Mouse (Mus musculus) spleen, adult 2 months (tissue): ENCODE data around the gene St3gal5. TPM values are rescaled to one million over a fixed set of nuclear protein-coding genes. Genes with fewer than 3 reads are reported as not detected.

Experiments used
- DNase-seq, 2 experiments: peaks; one replicate each; pipeline versions ENCODE4 v3.0.0 to v3.0.0-alpha.2; 2012 to 2021; ENCODE audit warnings: low spot score in 2 of 2, low read depth in 1 of 2
- H3K27ac ChIP-seq: fragments of 200-500 bp; 2 replicates; pipeline ENCODE4 v1.5.1; 2012; ENCODE audit warnings: low read length, inconsistent platforms; ENCODE audit not compliant: insufficient read depth
- H3K27me3 ChIP-seq: fragments of 200-500 bp; 2 replicates; pipeline ENCODE4 v1.6.1; 2012; ENCODE audit warnings: mild to moderate bottlenecking, moderate library complexity, low read length, inconsistent platforms; ENCODE audit not compliant: control insufficient read depth, insufficient read depth
- H3K36me3 ChIP-seq: fragments of 200-500 bp; 2 replicates; pipeline ENCODE4 v1.6.1; 2012; ENCODE audit warnings: mild to moderate bottlenecking, low read length, inconsistent platforms; ENCODE audit not compliant: control insufficient read depth, insufficient read depth
- H3K4me1 ChIP-seq: fragments of 200-500 bp; 2 replicates; pipeline ENCODE4 v1.6.1; 2011; ENCODE audit warnings: inconsistent platforms; ENCODE audit not compliant: control insufficient read depth, insufficient read depth, insufficient read length
- H3K4me3 ChIP-seq: fragments of 200-500 bp; 2 replicates; pipeline ENCODE4 v1.5.1; 2011; ENCODE audit warnings: mild to moderate bottlenecking, inconsistent platforms; ENCODE audit not compliant: insufficient read depth, insufficient read length; ENCODE audit errors: extremely low read depth
- CTCF ChIP-seq: fragments of 200-500 bp; IDR thresholded peaks from 2 replicates; pipeline ENCODE4 v1.5.1; 2011; ENCODE audit warnings: mild to moderate bottlenecking, inconsistent platforms; ENCODE audit not compliant: insufficient read depth, insufficient read length, insufficient replicate concordance; ENCODE audit errors: extremely low read depth
- POLR2A ChIP-seq: fragments of 200-500 bp; IDR thresholded peaks from 2 replicates; pipeline ENCODE4 v1.6.1; 2011; ENCODE audit warnings: low read depth, low read length, inconsistent platforms
- WGBS: fragments of 180-500 bp; shearing (Covaris S2); methylation state at CpG from one replicate; pipeline ENCODE4 v1.1.7; 2018; 5-methylcytosine and 5-hydroxymethylcytosine counted together
- polyA plus RNA-seq: library from polyadenylated mRNA; depleted of rRNA; stranded (reverse); fragments of >200 nt; gene quantifications from 2 replicates; pipeline ENCODE4 v1.2.3, GENCODE M21; 2012

Gene St3gal5
- polyA plus RNA-seq, 1 experiment = 48.1 TPM

DNA sequence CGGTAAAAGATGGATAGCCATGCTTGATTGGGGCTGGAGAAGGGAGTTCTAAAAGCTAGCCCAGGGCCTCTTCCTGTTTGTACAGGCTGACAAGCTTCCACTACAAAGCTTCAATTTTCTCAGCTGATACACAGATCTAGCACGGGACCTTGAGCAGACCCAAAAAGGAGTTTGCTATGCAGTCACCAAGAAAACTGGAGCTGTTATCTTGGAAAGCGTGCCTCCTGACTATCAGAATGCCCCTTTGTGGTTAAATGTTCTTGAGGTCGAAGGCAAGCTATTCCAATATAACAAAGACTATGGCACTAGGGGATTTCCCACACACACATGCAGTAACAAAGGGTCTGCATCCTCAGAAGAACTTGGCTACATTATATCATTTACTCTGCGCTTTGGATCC lies 1.2 kb upstream of the St3gal5 start:
- TF ChIP-seq CTCF = no peak
- no peak for TF ChIP-seq POLR2A
- DNase-seq = no peak
- no peaks in the 10 kb centered on the region for H3K36me3 ChIP-seq
- WGBS = 54% methylated on average over 5 of the region's 5 CpGs
- peaks cover 2% of the 10 kb centered on the region; the same call in 1 of the 2 replicates for H3K27me3 ChIP-seq
- H3K4me1 ChIP-seq = peaks cover 8% of the 10 kb centered on the region
- no peak overlapping the region for H3K27ac ChIP-seq
- no peak overlapping the region for H3K4me3 ChIP-seq

DNA sequence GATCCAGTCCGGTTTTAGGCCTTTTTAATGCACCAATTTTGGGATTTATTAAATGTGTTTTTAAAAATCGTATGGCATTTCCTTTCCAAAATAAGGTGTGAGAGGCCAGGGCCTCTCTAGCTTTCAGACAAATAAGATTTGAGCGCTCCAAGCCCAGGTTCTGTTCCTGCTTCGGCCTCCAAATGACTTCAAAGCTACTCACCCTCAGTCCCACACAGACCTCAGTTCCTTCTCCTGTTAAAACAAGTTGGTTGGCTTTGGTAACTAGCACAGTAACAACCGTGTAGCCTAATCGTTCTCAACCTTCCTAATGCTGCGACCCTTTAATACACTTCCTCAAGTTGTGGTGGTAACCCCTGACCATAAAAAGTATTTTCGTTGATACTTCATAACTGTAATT lies 723 bp upstream of the St3gal5 start:
- WGBS = 36% methylated on average over 8 of the region's 8 CpGs
- peaks cover 2% of the 10 kb centered on the region; the same call in 1 of the 2 replicates for H3K27me3 ChIP-seq
- H3K4me1 ChIP-seq = peaks cover 8% of the 10 kb centered on the region
- no peaks in the 10 kb centered on the region for H3K36me3 ChIP-seq
- no peak for DNase-seq
- H3K4me3 ChIP-seq = peak overlapping the region; percentile 80
- no peak for TF ChIP-seq CTCF
- no peak for TF ChIP-seq POLR2A
- no peak overlapping the region for H3K27ac ChIP-seq

DNA sequence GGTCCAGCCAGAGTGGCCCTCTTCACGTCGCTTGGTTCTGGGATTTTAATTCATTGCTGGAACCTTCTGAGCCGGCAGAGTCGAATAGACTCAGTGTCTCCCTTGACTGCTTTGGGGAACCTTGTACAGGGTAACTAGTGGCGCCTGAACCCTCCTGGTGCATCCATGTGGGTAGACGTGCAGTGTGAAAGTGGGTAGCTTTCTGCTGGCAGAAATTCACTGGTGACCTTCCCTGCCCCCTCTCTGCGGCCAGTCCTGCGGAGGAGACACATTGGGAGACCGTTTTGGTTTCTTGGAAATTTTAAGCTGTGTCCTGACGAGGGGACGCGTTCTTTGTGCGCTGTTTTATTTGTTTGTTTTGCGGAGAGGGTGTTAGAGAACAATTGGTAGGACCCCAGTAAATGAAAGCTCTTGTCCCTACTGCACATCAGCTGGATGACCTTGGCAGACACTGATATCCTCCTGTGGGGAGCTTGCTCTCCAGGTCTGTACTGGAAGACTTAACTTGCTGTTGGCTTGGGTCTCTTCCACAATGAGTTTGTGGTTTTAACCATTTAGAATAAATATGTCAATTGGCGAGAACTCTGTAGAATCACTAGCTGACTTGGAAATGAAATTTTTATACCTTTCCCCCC lies 746 bp downstream of the St3gal5 start:
- H3K36me3 ChIP-seq = no peaks in the 10 kb centered on the region
- no peak for DNase-seq
- TF ChIP-seq CTCF (no peak), POLR2A (no peak)
- 7% methylated on average over 15 of the region's 15 CpGs for WGBS
- peak overlapping the region; percentile 41; the same call in 1 of the 2 replicates for H3K27ac ChIP-seq
- H3K4me3 ChIP-seq = peak overlapping the region; percentile 80
- H3K4me1 ChIP-seq = peaks cover 8% of the 10 kb centered on the region
- peaks cover 2% of the 10 kb centered on the region; the same call in 1 of the 2 replicates for H3K27me3 ChIP-seq

DNA sequence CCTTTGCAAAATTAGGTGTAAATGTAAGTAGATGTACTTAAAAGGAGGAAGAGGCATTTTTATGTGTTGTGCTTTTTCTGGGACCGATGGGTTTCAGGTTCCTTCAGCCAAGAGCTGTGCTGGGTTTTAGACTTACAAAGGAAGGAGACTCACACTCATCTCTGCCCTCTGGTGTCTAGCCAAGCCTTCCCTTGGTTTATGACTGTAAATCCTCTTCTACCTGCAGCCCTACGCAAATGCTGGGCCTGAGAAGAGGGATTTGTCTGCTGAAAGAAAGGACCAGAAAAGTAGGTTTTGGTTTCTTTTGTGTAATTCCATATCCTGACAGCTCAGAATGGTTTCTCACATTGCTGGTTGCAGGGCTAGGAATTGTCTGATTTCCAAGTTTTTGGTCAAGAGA lies 1.3 kb downstream of the St3gal5 start:
- peak in 1 of 2 experiments; percentile 21 for DNase-seq
- Histone ChIP-seq H3K4me3 (no peak overlapping the region), H3K27me3 (peaks cover 2% of the 10 kb centered on the region; the same call in 1 of the 2 replicates), H3K4me1 (peaks cover 8% of the 10 kb centered on the region), H3K27ac (no peak overlapping the region), H3K36me3 (no peaks in the 10 kb centered on the region)
- 34% methylated on average over 2 of the region's 2 CpGs for WGBS
- TF ChIP-seq CTCF = no peak
- no peak for TF ChIP-seq POLR2A

DNA sequence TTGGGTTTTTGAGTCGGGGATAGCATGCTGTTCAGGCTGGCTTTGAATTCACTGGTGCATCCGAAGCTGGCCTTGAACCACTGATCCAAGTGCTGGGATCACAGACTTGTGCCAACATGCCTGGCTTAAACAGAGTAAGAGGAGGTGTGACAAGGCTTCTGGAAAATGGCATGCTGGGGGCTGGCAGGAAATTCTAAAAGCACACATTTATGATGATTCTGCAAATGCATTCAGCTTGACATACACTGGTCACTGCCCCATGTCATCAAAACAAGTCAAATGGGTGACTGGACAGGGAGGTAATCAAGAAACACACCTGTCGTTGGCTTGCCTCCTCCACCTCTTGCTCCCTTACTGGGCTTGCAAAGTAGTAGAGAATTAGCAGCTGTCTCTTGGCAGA lies 1.9 kb downstream of the St3gal5 start:
- H3K4me3 ChIP-seq = no peak overlapping the region
- 78% methylated on average over 3 of the region's 3 CpGs for WGBS
- peaks cover 8% of the 10 kb centered on the region for H3K4me1 ChIP-seq
- no peak overlapping the region for H3K27ac ChIP-seq
- no peak for DNase-seq
- peaks cover 2% of the 10 kb centered on the region; the same call in 1 of the 2 replicates for H3K27me3 ChIP-seq
- TF ChIP-seq CTCF (no peak), POLR2A (no peak)
- H3K36me3 ChIP-seq = no peaks in the 10 kb centered on the region

DNA sequence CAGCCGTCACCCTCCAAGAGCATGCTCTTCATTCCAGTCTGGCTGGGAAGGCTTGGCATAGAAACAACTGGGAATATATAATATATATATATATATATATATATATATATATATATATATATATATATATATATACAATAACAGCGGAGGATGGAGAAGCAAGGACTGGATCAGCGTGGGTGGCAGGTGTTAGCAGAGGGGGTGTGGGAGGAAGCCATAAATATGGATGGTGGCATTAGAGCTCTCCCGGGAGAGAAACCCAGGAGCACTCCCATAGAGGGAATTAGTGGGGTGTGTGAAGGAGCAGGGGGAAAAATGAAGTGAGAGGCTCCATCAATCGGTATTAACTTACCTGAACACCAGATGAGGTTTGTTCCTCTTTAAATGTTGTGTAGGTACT lies 2.8 kb downstream of the St3gal5 start:
- 95% methylated on average over 5 of the region's 5 CpGs for WGBS
- H3K4me3 ChIP-seq = no peak overlapping the region
- no peak overlapping the region for H3K27ac ChIP-seq
- peaks cover 2% of the 10 kb centered on the region; the same call in 1 of the 2 replicates for H3K27me3 ChIP-seq
- H3K36me3 ChIP-seq = no peaks in the 10 kb centered on the region
- H3K4me1 ChIP-seq = peaks cover 8% of the 10 kb centered on the region
- no peak for DNase-seq
- TF ChIP-seq POLR2A (no peak), CTCF (no peak)

DNA sequence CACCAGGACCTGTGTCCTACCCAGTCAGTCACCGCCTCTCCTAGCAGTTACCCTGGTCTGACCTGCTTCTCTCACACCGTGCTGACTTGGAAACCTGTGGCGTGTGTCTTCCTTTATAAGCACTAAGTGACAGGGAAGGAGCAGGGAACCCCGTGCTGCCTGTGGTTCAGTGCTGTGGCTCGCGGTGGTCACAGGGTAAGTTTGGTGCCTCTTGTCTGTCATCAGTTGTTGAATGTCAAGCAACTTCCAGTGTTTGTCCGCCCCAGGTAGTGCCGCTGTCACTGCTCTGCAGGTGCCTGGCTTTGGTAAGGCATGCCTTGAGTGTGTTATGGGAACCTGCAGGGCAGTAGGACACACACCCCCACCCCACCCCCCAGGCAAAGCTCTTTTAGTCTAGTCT lies 3.5 kb downstream of the St3gal5 start:
- WGBS = 59% methylated on average over 8 of the region's 8 CpGs
- no peak overlapping the region for H3K4me3 ChIP-seq

More for the DNA sequence above, 3.5 kb downstream of the St3gal5 start:
- Histone ChIP-seq H3K4me1 (peaks cover 7% of the 10 kb centered on the region), H3K27me3 (peaks cover 2% of the 10 kb centered on the region; the same call in 1 of the 2 replicates), H3K36me3 (no peaks in the 10 kb centered on the region), H3K27ac (peak overlapping the region; percentile 24; the same call in 1 of the 2 replicates)
- TF ChIP-seq POLR2A = no peak
- TF ChIP-seq CTCF = no peak
- no peak for DNase-seq
